ENCODE assay signal across 8 mouse cellular contexts in the genomic region with DNA sequence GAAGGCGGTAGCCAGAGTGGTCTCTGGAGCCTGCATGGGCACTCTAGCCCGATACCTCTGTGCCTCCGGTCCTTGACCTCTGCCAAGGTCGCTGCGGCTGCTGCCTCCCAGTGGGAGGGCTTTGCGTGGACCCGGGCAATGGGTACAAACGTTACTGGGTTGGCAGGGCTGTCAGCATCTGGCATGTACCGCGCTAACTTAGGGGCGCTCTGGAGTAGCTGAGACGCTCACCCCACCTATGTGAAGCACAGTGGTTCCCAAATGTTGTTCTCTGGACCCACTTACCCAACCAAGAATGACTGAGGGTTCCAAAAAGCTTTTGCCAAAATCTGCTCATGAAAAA. TPM values are rescaled to one million over a fixed set of nuclear protein-coding genes. Genes with fewer than 3 reads are reported as not detected.
A peak's percentile ranks its signal among the peaks of the same experiment; 100 is the strongest.
DNase-seq lines count a peak whose midpoint lies in the region; ATAC-seq and TF ChIP-seq lines count a peak whose summit lies in the region.

No protein-coding gene starts in this region.

- no peaks in the 10 kb centered on the region for H3K27me3 ChIP-seq in kidney, adult 2 months (replicated peaks; ENCODE audit: control insufficient read depth, insufficient read depth, low read length)
- H3K27me3 ChIP-seq in hindbrain, postnatal 0 days (ENCODE audit: insufficient read depth, low read length): no peaks in the 10 kb centered on the region
- H3K27me3 ChIP-seq in midbrain, embryonic 16.5 days (ENCODE audit: control insufficient read depth, insufficient read depth, low read depth, low read length): no peaks in the 10 kb centered on the region

- no peak for TF ChIP-seq POLR2A in kidney, adult 2 months (IDR thresholded peaks at IDR 0.05; ENCODE audit: low read depth, low read length)

- peak overlapping the region; percentile 63 for H3K4me2 ChIP-seq in hindbrain, postnatal 0 days (ENCODE audit: low read depth, low read length)
- H3K4me2 ChIP-seq in midbrain, embryonic 16.5 days (ENCODE audit: low read length): peak overlapping the region; percentile 84

- TF ChIP-seq CTCF in kidney, adult 2 months (conservative IDR thresholded peaks at IDR 0.05; ENCODE audit: insufficient read depth, insufficient read length, low read depth, low read length): 0 out of 2 replicates have a peak, but pooled peaks have one; percentile 14
- TF ChIP-seq CTCF in hindbrain, postnatal 0 days (IDR thresholded peaks at IDR 0.05; ENCODE audit: low read depth): peak; percentile 29

- H3K36me3 ChIP-seq in kidney, adult 2 months (ENCODE audit: control insufficient read depth, insufficient read depth, low read length): no peaks in the 10 kb centered on the region
- H3K36me3 ChIP-seq in hindbrain, postnatal 0 days (ENCODE audit: insufficient read depth, low read length): no peaks in the 10 kb centered on the region
- no peaks in the 10 kb centered on the region for H3K36me3 ChIP-seq in midbrain, embryonic 16.5 days (ENCODE audit: control insufficient read depth, insufficient read depth, low read length)

- peaks cover 3% of the 10 kb centered on the region; the same call in 1 of the 2 replicates for H3K4me1 ChIP-seq in kidney, adult 2 months (ENCODE audit: control insufficient read depth, insufficient read depth, low read length)
- 0 out of 2 replicates have a peak, but pooled peaks cover 2% of the 10 kb centered on the region for H3K4me1 ChIP-seq in brown adipose tissue, adult 24 weeks (ENCODE audit: control insufficient read depth, insufficient read depth, insufficient read length, low read length)
- H3K4me1 ChIP-seq in hindbrain, postnatal 0 days (ENCODE audit: insufficient read depth, low read length): no peaks in the 10 kb centered on the region
- no peaks in the 10 kb centered on the region for H3K4me1 ChIP-seq in midbrain, embryonic 16.5 days (ENCODE audit: control insufficient read depth, insufficient read depth, low read length)

- peak overlapping the region; percentile 76 for H3K4me3 ChIP-seq in kidney, adult 2 months (ENCODE audit: insufficient read depth, low read depth, low read length)
- peak overlapping the region; percentile 88 for H3K4me3 ChIP-seq in brown adipose tissue, adult 24 weeks (ENCODE audit: insufficient read depth, low read depth, low read length)
- H3K4me3 ChIP-seq in hindbrain, postnatal 0 days (ENCODE audit: low read length): peak overlapping the region; percentile 58
- peak overlapping the region; percentile 75 for H3K4me3 ChIP-seq in midbrain, embryonic 16.5 days (ENCODE audit: low read depth, low read length)

- no peak for DNase-seq in kidney, adult 2 months
- no peak for DNase-seq in kidney, postnatal 14 days
- no peak for DNase-seq in hindbrain, postnatal 0 days (ENCODE audit: low spot score)
- no peak for DNase-seq in gastrocnemius, adult 8-10 months (ENCODE audit: low spot score in 2 of 2)
- no peak for DNase-seq in thymus, postnatal 14 days
- DNase-seq in frontal cortex, postnatal 25 days (ENCODE audit: low spot score in 2 of 2): no peak

- peak overlapping the region; percentile 59 for H3K9ac ChIP-seq in hindbrain, postnatal 0 days (replicated peaks; ENCODE audit: low read length)
- H3K9ac ChIP-seq in midbrain, embryonic 16.5 days (ENCODE audit: low read depth, low read length): peak overlapping the region; percentile 75

- ATAC-seq in hindbrain, postnatal 0 days: no peak
- no peak; the same call in none of the 2 replicates for ATAC-seq in midbrain, embryonic 16.5 days

- WGBS in kidney, adult 2 months: under 1% methylated on average over 12 of the region's 12 CpGs
- WGBS in hindbrain, postnatal 0 days: 4% methylated on average over 12 of the region's 12 CpGs
- WGBS in midbrain, embryonic 16.5 days: 1% methylated on average over 12 of the region's 12 CpGs

- H3K27ac ChIP-seq in kidney, adult 2 months (ENCODE audit: insufficient read depth, low read depth, low read length): peak overlapping the region; percentile 27; the same call in 1 of the 2 replicates
- peak overlapping the region; percentile 85 for H3K27ac ChIP-seq in brown adipose tissue, adult 24 weeks (replicated peaks; ENCODE audit: low read depth, low read length)
- peak overlapping the region; percentile 52; the same call in 1 of the 2 replicates for H3K27ac ChIP-seq in hindbrain, postnatal 0 days
- 0 out of 2 replicates have a peak overlapping the region, but pooled peaks have one; percentile 18 for H3K27ac ChIP-seq in midbrain, embryonic 16.5 days (ENCODE audit: low read length)

- no peaks in the 10 kb centered on the region for H3K9me3 ChIP-seq in hindbrain, postnatal 0 days (ENCODE audit: low read length)
- H3K9me3 ChIP-seq in midbrain, embryonic 16.5 days (replicated peaks; ENCODE audit: control insufficient read depth, low read length, poor library complexity, severe bottlenecking): no peaks in the 10 kb centered on the region

RNA-seq across cellular contexts. Expression of gene Clybl, which starts 0.3 kb away (rescaled TPM):
- 62.1 and 66.7 TPM in 2 replicates for polyA plus RNA-seq in kidney, adult 2 months (2012; rRNA removed)
- polyA plus RNA-seq in brown adipose tissue, adult 24 weeks (2012; ENCODE audit: insufficient read depth, insufficient read length, missing spikeins): 306 and 342 TPM in 2 replicates
- 13.3 and 17.4 TPM in 2 replicates for total RNA-seq in hindbrain, postnatal 0 days (2014; rRNA removed)
- 26.7 and 29.9 TPM in 2 replicates for polyA plus RNA-seq in hindbrain, postnatal 0 days (2015; fragmentation: Nextera tagmentation; extraction: Ambion mirVana)
- polyA plus RNA-seq in midbrain, embryonic 16.5 days (2015; fragmentation: Nextera tagmentation; extraction: Ambion mirVana): 17.2 and 29.7 TPM in 2 replicates
- total RNA-seq in gastrocnemius, adult 8-10 months (2022): 10 to 100 TPM; 63.6 to 71.6 (median 70.3) TPM

Comparison
In these comparisons a context has a peak if more than half of its experiments do, and no peak if none do; other contexts are left out.
1. H3K27ac ChIP-seq: peak in every context shown above with its lines; median percentile 85 in brown adipose tissue, adult 24 weeks; 52 in hindbrain, postnatal 0 days; 27 in kidney, adult 2 months; 18 in midbrain, embryonic 16.5 days.